Mouse (Mus musculus): Measurements from ENCODE around the gene Calr4. TPM values are rescaled to one million over a fixed set of nuclear protein-coding genes. Genes with fewer than 3 reads are reported as not detected.

Calr4 gene
- polyA plus RNA-seq (2014; fragmentation: Illumina TruSeq; extraction: RNeasy Lipid Tissue Mini Kit (QIAGEN cat#74804); ENCODE audit: low read depth, low replicate concordance): not detected

GRCm38 (mm10) chr4:109234185-109234584, at the start of gene Calr4:
Gene Calr4, plus strand, starts transcription at chr4:109234485.

GRCm38 (mm10) chr4:109201582-109202424, 32.5 kb upstream of the Calr4 start, which contains the start of gene Osbpl9:
Gene Osbpl9, minus strand, starts transcription at chr4:109202272.

GRCm38 (mm10) chr4:109279689-109280458, 45.6 kb downstream of the Calr4 start, which contains the start of gene Eps15:
Gene Eps15, plus strand, starts transcription at chr4:109280268.

Other genes starting within 250 kb of the Calr4 start
- 241 TPM for gene Nrd1, start 233.8 kb upstream of the Calr4 start, polyA plus RNA-seq (2014; fragmentation: Illumina TruSeq; extraction: RNeasy Lipid Tissue Mini Kit (QIAGEN cat#74804); ENCODE audit: low read depth, low replicate concordance)
- gene Osbpl9, start 32.2 kb upstream of the Calr4 start, polyA plus RNA-seq (2014; fragmentation: Illumina TruSeq; extraction: RNeasy Lipid Tissue Mini Kit (QIAGEN cat#74804); ENCODE audit: low read depth, low replicate concordance): 387 TPM
- 110 TPM for gene Eps15, start 45.8 kb downstream of the Calr4 start, polyA plus RNA-seq (2014; fragmentation: Illumina TruSeq; extraction: RNeasy Lipid Tissue Mini Kit (QIAGEN cat#74804); ENCODE audit: low read depth, low replicate concordance)
- gene Ttc39a, start 172.1 kb downstream of the Calr4 start, polyA plus RNA-seq (2014; fragmentation: Illumina TruSeq; extraction: RNeasy Lipid Tissue Mini Kit (QIAGEN cat#74804); ENCODE audit: low read depth, low replicate concordance): 0.97 TPM

Measured in kidney, adult 10 weeks (tissue).